Mouse (Mus musculus) hindbrain, embryonic 12.5 days (tissue): ENCODE results near the gene Atp1b1. TPM values are rescaled to one million over a fixed set of nuclear protein-coding genes. Genes with fewer than 3 reads are reported as not detected.

Source experiments
- ATAC-seq: fragments of 200-750 bp; cut with Nextera tagmentation; 2 replicates; pipeline ENCODE4 v1.8.0; 2017; ENCODE audit warnings: moderate TSS enrichment; ENCODE audit not compliant: low FRiP score
- H3K27ac ChIP-seq: fragments of 300-500 bp; sonication (generic); 2 replicates; pipeline ENCODE4 v1.5.1; 2016; ENCODE audit warnings: mild to moderate bottlenecking
- H3K27me3 ChIP-seq: fragments of 300-500 bp; sonication (generic); 2 replicates; pipeline ENCODE4 v1.6.1; 2016; ENCODE audit warnings: mild to moderate bottlenecking
- H3K36me3 ChIP-seq: fragments of 300-500 bp; sonication (generic); 2 replicates; pipeline ENCODE4 v1.6.1; 2016; ENCODE audit warnings: mild to moderate bottlenecking
- H3K4me1 ChIP-seq: fragments of 300-500 bp; sonication (generic); 2 replicates; pipeline ENCODE4 v1.6.1; 2016
- H3K4me2 ChIP-seq: fragments of 300-500 bp; sonication (generic); replicated peaks from 2 replicates; pipeline ENCODE4 v1.6.1; 2016; ENCODE audit warnings: mild to moderate bottlenecking
- H3K4me3 ChIP-seq: fragments of 300-500 bp; sonication (generic); 2 replicates; pipeline ENCODE4 v1.5.1; 2016; ENCODE audit warnings: mild to moderate bottlenecking
- H3K9ac ChIP-seq: fragments of 300-500 bp; sonication (generic); 2 replicates; pipeline ENCODE4 v1.6.1; 2016; ENCODE audit warnings: mild to moderate bottlenecking, moderate library complexity
- H3K9me3 ChIP-seq: fragments of 300-500 bp; sonication (generic); replicated peaks from 2 replicates; pipeline ENCODE4 v1.6.1; 2016; ENCODE audit warnings: mild to moderate bottlenecking
- WGBS: fragments of 180-500 bp; shearing (Covaris S2); methylation state at CpG from one replicate; pipeline ENCODE4 v1.1.7; 2016; 5-methylcytosine and 5-hydroxymethylcytosine counted together
- polyA plus RNA-seq: library from polyadenylated mRNA; unstranded; fragments of >200 nt; fragmentation: Nextera tagmentation; extraction: Ambion mirVana; gene quantifications from 2 replicates; pipeline ENCODE4 v1.2.1, GENCODE M21; 2016

Atp1b1 gene
- polyA plus RNA-seq, 1 experiment from 2014 or later: 61.7 TPM

DNA sequence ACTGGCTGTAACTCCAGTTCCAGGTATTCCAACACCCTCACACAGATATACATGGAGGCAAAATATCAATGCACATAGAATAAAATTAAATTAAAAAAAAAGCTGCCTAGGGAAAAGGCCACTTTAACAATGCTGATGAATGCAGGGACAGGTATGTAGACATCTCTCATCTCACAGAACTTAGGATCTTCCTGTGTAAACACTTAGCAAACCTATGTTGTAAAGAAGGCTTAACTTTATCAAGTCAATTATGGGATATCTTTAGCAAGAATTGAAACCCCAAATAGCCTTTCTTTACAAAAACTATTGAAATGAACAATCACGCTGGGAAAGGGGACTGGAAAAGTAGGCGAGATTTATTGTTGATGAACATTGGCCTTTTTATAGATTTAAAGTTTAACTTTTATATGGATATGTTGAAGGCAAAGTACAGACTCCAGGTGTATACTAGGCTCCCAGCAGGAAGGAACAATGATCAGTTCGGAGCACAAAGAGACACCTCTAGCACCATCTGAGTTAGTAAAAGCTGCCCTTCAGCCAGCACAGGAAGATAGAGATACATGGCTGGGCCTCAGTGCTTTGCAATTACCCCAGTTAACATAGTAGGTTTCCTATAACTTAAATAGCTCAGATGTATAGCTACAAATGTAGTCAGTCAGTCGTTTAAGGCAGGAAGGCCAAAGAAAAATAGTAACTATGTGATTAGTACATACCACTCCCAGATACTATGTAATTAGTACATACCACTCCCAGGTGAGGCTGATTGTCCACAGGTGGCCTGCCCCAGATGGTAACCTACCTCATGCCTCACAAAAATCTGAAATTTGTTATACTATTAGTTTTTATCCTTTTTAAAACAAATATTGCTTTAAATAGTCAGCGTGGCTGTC, 22.8 kb upstream of the Atp1b1 start:
- Histone ChIP-seq H3K9me3 (no peaks in the 10 kb centered on the region), H3K4me2 (no peak overlapping the region), H3K36me3 (no peaks in the 10 kb centered on the region), H3K4me3 (no peak overlapping the region), H3K4me1 (no peaks in the 10 kb centered on the region), H3K9ac (no peak overlapping the region), H3K27me3 (no peaks in the 10 kb centered on the region), H3K27ac (no peak overlapping the region)
- 89% methylated on average over 5 of the region's 5 CpGs for WGBS
- ATAC-seq: no peak

DNA sequence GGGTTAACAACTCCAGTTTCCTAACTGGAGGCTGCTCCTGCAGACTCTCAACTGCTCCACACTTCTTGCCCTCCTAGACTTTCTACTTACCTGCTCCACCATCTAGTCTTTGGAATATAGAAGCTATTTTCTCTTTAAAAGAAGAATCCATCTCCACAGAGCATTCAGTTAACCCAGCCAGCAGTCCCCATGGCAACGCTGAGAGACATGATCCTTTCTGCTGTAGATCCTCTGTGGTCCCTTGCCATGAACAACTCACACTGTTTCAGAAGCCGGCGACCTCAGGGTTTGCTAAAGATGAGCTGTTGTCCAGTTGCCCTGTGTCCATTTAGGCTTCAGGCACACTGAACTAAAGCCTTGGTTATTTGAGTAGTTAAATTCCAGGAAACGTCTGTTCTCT, 17.7 kb upstream of the Atp1b1 start:
- Histone ChIP-seq H3K4me1 (no peaks in the 10 kb centered on the region), H3K9me3 (no peaks in the 10 kb centered on the region), H3K27ac (no peak overlapping the region), H3K4me3 (no peak overlapping the region), H3K36me3 (no peaks in the 10 kb centered on the region), H3K4me2 (no peak overlapping the region), H3K27me3 (no peaks in the 10 kb centered on the region), H3K9ac (no peak overlapping the region)
- no peak for ATAC-seq
- 87% methylated on average over 4 of the region's 4 CpGs for WGBS

DNA sequence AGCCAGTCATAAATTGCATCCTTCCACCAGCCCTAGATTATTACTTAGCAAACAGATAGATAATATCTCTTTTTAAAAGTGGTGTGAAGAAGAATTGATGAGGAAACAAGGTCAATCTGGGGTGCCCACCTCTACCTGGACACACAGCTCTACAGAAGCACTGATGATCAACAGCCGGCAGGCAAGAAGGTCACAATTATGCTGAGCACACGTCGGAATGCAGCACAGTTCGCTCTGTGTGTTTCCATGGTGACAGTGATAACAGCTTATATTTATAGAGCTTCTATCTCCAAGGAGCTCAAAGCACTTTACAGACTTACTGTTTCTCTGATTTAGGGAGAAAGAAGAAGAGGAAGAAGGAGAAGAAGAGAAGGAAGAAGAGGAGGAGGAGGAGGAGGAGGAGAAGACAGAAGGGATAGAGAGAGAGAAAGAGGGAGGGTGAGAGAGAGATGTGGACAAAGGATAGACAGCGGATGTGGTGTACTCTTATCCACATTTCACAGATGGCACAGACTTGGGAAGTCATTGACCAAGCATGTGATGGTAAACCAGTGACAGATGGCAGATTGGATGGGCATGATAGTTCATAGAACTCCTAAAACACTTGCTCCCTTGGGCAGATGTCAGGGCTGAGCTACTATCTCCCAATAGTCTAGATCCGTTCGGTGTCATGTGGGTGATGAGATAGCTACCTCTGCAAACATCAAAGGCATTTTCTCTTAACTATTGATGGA, 16.8 kb upstream of the Atp1b1 start:
- no peak overlapping the region for H3K27ac ChIP-seq
- H3K36me3 ChIP-seq: no peaks in the 10 kb centered on the region
- H3K4me3 ChIP-seq: no peak overlapping the region
- H3K9ac ChIP-seq: no peak overlapping the region
- H3K9me3 ChIP-seq: no peaks in the 10 kb centered on the region
- no peak for ATAC-seq
- 72% methylated on average over 7 of the region's 7 CpGs for WGBS
- H3K4me1 ChIP-seq: no peaks in the 10 kb centered on the region
- H3K4me2 ChIP-seq: no peak overlapping the region
- H3K27me3 ChIP-seq: no peaks in the 10 kb centered on the region

DNA sequence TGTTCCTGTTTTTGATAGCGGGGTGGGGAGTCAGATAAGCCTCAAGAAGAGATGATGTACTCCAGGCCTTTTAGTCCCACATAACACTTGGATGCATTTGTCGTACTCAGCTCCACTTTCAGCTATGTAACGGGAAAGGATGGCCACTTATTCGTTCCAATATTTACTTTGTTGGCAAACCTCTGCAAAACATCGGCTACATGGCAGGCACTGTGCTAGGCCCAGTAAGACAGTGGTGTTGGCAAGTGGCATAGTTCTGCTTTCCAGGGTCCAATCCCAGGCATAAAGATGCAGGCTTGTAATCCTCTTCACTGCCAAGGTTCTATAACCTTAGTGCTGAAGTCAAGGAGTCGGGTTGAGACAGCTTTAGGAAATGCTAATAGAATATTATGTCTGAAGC, 16.2 kb upstream of the Atp1b1 start:
- no peak for ATAC-seq
- no peak overlapping the region for H3K4me2 ChIP-seq
- H3K27ac ChIP-seq: no peak overlapping the region
- no peak overlapping the region for H3K4me3 ChIP-seq
- H3K36me3 ChIP-seq: no peaks in the 10 kb centered on the region
- no peaks in the 10 kb centered on the region for H3K4me1 ChIP-seq
- no peak overlapping the region for H3K9ac ChIP-seq
- no peaks in the 10 kb centered on the region for H3K27me3 ChIP-seq
- WGBS: 89% methylated on average over 6 of the region's 6 CpGs
- H3K9me3 ChIP-seq: no peaks in the 10 kb centered on the region

DNA sequence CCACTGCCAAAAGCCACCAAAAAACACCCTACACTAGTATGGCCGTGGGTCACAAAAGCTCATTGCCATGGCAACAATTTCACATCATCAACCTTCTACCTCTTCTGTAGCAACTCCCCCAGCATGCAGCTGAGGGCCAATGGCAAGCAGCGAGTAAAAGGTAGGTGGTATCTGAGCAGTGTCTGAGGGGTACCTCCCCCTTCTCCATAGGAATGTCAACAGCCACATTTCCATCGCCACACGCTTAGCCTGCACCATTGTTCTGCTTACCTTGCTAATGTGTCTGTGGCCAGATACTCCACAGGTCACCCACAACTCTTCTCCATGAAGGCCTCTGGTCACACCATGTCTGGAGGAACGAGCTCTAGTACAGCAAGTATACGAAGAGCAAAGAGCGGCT, 15.2 kb upstream of the Atp1b1 start:
- no peak for ATAC-seq
- Histone ChIP-seq H3K27ac (no peak overlapping the region), H3K4me1 (no peaks in the 10 kb centered on the region), H3K27me3 (no peaks in the 10 kb centered on the region), H3K4me2 (no peak overlapping the region), H3K4me3 (no peak overlapping the region), H3K9me3 (no peaks in the 10 kb centered on the region), H3K9ac (no peak overlapping the region), H3K36me3 (no peaks in the 10 kb centered on the region)
- 91% methylated on average over 7 of the region's 7 CpGs for whole genome bisulfite sequencing

DNA sequence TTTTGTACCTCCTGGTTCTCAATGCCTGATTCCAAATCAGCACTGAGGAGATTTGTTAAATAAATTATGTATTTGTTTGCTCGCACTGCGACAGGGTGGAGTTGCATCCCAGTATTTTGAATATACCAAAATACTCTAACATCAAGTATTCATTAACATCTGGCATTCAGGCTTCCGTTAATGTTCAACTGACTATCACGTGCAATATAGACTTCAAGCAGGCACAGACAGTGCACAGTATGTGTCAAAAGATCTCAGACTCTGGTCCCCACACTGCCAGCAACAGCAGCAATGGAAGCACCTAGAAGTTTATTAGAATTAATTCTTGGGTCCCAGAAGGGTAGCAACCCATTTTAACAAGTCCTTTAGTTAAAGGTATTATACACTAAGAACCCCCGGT, 13.5 kb upstream of the Atp1b1 start:
- no peaks in the 10 kb centered on the region for H3K9me3 ChIP-seq
- WGBS: 91% methylated on average over 5 of the region's 5 CpGs

DNA sequence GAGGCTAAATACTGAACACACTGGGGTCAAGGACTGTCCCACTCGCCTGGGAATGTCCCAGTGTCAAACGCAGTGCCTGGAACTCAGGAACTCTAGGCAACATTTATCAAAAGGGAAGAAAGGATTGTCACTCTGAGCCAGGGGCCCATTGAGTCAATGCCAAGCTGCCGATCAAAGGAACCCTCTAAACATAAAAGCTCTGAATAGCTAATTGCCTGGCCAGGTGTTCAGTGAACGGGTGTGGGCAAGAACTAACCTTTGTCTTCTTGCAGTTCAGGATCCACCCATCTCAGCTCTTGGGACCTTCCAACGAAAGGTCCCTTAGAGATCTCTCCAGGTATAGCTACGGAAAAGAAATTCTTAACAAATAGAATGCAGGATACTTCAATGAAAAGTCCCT, 12.8 kb upstream of the Atp1b1 start:
- H3K27me3 ChIP-seq: no peaks in the 10 kb centered on the region
- WGBS: 65% methylated on average over 6 of the region's 6 CpGs
- no peak overlapping the region for H3K4me2 ChIP-seq
- no peaks in the 10 kb centered on the region for H3K36me3 ChIP-seq
- no peak overlapping the region for H3K9ac ChIP-seq
- H3K9me3 ChIP-seq: no peaks in the 10 kb centered on the region
- no peaks in the 10 kb centered on the region for H3K4me1 ChIP-seq
- H3K4me3 ChIP-seq: no peak overlapping the region
- H3K27ac ChIP-seq: no peak overlapping the region
- no peak for ATAC-seq

More for the DNA sequence above, 13.5 kb upstream of the Atp1b1 start:
- Histone ChIP-seq H3K27ac (no peak overlapping the region), H3K4me3 (no peak overlapping the region), H3K4me1 (no peaks in the 10 kb centered on the region), H3K9ac (no peak overlapping the region), H3K4me2 (no peak overlapping the region), H3K27me3 (no peaks in the 10 kb centered on the region), H3K36me3 (no peaks in the 10 kb centered on the region)
- no peak for ATAC-seq

DNA sequence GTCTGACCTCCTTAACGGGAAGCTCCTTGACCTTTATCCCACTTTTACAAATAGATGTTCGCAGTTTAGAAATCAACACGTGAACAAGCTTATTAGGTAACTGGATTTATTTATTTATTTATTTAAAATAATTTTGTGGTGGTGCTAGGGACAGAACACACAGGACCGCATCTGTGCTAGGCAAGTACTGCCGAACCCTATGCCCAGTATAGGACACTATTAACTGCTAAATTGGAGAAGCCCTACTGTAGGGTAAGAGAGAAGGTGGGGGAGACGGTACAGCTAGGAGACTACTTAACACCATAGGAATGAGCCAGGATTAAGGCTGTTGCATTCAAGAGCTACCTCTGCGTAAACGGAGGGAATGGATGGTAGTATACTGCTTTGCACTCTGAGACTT, 10.2 kb upstream of the Atp1b1 start:
- H3K36me3 ChIP-seq: no peaks in the 10 kb centered on the region
- no peaks in the 10 kb centered on the region for H3K4me1 ChIP-seq
- no peak overlapping the region for H3K4me3 ChIP-seq
- H3K9ac ChIP-seq: no peak overlapping the region
- H3K27me3 ChIP-seq: no peaks in the 10 kb centered on the region
- H3K27ac ChIP-seq: no peak overlapping the region
- no peak for ATAC-seq
- 88% methylated on average over 8 of the region's 8 CpGs for WGBS
- no peak overlapping the region for H3K4me2 ChIP-seq
- no peaks in the 10 kb centered on the region for H3K9me3 ChIP-seq

DNA sequence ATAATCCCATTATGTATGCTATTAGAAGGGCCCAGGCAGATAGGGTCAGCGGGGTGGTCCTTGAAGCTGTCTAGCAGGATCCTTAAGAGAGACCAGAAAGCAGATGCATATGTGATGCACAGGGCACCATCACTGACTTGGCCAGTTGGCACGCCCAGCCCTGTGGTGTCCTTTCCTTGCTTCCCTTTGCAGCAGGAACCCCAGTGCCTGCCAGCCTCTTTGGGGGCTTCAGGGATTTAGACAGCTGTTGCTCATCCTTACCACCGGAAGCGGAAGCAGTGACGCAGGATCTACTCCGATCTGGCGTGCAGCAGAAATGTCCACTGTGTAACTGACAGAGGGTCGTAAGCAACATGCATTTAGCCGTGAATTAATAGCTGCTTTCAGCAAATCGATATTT, 9.3 kb upstream of the Atp1b1 start:
- Histone ChIP-seq H3K9ac (no peak overlapping the region), H3K4me1 (no peaks in the 10 kb centered on the region), H3K36me3 (no peaks in the 10 kb centered on the region), H3K4me3 (no peak overlapping the region), H3K27ac (no peak overlapping the region), H3K9me3 (no peaks in the 10 kb centered on the region), H3K4me2 (no peak overlapping the region), H3K27me3 (no peaks in the 10 kb centered on the region)
- 96% methylated on average over 10 of the region's 10 CpGs for whole genome bisulfite sequencing
- ATAC-seq: no peak

DNA sequence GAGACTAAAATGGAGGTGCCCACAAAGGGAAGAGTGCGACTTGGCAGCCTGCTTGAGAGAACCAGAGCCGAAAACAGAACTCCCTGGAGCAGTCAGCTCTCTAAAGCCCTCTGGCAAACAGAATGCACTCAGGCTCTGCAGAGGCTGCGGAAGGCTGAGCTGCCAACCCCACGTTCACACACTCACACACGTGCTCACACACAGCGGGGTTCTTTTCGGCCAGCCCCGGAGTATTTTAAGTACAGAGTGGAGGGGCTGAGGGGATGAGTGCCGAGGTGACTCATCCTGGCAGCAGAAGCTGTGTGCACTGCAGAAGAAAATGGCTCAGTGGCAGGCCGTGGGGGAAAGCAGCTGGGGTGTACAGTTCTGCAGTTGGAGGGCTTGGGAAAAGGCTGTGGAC, 3.6 kb upstream of the Atp1b1 start:
- Histone ChIP-seq H3K4me2 (no peak overlapping the region), H3K4me1 (peaks cover 16% of the 10 kb centered on the region), H3K9ac (no peak overlapping the region), H3K27ac (no peak overlapping the region), H3K9me3 (no peaks in the 10 kb centered on the region), H3K27me3 (peaks cover 14% of the 10 kb centered on the region), H3K4me3 (no peak overlapping the region), H3K36me3 (no peaks in the 10 kb centered on the region)
- no peak for ATAC-seq
- WGBS: 28% methylated on average over 10 of the region's 10 CpGs

DNA sequence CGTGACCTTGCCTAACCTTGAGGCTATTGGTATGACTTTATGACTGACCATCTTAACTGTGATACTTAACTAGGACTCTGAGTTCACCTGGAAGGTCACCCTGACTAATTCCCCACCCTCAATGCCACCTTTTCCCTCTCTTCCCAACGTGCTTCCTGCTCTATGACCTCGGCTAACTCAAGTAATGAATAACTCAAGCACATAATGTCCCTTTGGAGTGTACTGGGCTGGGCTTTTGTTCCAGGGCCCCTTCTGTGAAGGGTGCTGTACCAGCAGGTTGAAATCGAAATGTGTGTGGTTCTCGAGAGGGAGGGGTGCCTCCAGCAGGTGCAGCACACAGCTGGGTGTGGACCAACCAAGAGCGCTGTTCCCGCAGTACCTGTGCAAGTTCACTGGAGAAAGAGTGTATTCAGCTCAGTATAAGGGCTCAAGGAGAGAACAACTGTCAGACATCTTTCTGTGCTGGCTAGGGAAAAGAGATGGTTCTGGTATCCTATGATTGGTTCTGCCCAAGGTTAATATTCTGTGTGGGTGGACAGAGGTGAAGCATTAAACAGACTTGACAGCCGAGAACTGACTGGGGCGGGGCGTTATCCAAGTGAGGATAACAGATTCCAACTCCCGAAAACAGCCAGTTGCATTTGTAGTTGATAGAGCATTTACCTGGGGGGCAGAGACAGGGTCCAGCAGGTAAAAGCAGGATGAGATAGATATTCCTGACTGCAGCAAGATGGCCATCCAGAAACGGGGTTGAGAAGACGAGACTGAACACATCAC, 3.0 kb upstream of the Atp1b1 start:
- no peak for ATAC-seq
- H3K4me3 ChIP-seq: no peak overlapping the region
- H3K27me3 ChIP-seq: peaks cover 14% of the 10 kb centered on the region
- no peak overlapping the region for H3K27ac ChIP-seq
- H3K4me1 ChIP-seq: peaks cover 20% of the 10 kb centered on the region
- no peaks in the 10 kb centered on the region for H3K36me3 ChIP-seq
- H3K9me3 ChIP-seq: no peaks in the 10 kb centered on the region
- WGBS: 74% methylated on average over 13 of the region's 13 CpGs
- H3K9ac ChIP-seq: no peak overlapping the region
- H3K4me2 ChIP-seq: no peak overlapping the region
